Mouse (Mus musculus): ENCODE data around the gene Gadl1. TPM values are rescaled to one million over a fixed set of nuclear protein-coding genes. Genes with fewer than 3 reads are reported as not detected.
A peak's percentile ranks its signal among the peaks of the same experiment; 100 is the strongest.

Gene Gadl1
- total RNA-seq, 2 experiments from 2014 or later = 0.74 to 0.81 TPM

DNA sequence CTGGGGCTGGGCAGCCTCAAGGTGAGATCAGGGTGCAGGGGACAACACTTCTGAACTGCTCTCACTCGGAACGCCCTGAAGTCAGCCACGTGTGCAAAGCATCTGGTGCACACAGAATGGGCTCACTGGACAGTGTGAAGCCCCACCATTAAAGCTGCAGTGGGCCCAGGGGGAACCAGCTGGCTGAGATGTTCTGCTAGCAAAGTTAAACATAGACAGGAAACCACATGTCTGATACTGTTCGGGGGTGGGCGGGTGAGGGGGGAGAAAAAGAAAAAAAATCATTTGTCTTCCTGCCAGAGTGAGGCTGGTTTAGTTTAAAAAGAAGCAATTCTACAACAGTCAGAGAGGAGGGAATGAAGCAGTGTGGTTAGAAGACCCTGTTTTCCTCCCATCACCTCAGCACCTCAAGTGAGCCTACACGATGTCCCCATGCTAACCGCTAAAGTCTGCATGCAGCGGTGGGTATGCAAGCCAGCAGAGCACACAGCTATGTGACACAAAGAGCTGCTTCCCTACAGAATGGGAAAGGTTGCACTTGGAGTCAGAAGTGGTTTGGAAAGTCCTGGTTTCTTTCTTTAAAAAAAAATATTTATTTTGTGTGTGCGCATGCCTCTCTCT is 213.8 kb downstream of the Gadl1 start:
- DNase-seq (ENCODE audit: low spot score in 2 of 2) = peak in 1 of 2 experiments; percentile 33

Measured in layer of hippocampus, adult 18-20 months (tissue).